Mouse (Mus musculus) olfactory bulb, adult 2 months (tissue): ENCODE measurements at regions not wholly inside any gene's neighbourhood (a gene's known extent, or its start where the extent isn't known, plus 50 kb on each side); places are given as distances from the start of the nearest gene placed in this dataset.

Experiments
- H3K27ac ChIP-seq: fragments of 200-500 bp; 2 replicates; pipeline ENCODE4 v1.5.1; 2012; ENCODE audit warnings: low read depth, low read length; ENCODE audit not compliant: insufficient read depth
- H3K4me1 ChIP-seq: fragments of 200-500 bp; 2 replicates; pipeline ENCODE4 v1.6.1; 2012; ENCODE audit warnings: low read length; ENCODE audit not compliant: control insufficient read depth, insufficient read depth
- H3K4me3 ChIP-seq: fragments of 200-500 bp; 2 replicates; pipeline ENCODE4 v1.5.1; 2012; ENCODE audit warnings: mild to moderate bottlenecking, low read depth, low read length, moderate library complexity; ENCODE audit not compliant: insufficient read depth
- CTCF ChIP-seq: fragments of 200-500 bp; IDR thresholded peaks from 2 replicates; pipeline ENCODE4 v1.5.1; 2012; ENCODE audit warnings: low read depth, mild to moderate bottlenecking, low read length, moderate library complexity; ENCODE audit not compliant: insufficient read depth
- POLR2A ChIP-seq: fragments of 200-500 bp; IDR thresholded peaks from 2 replicates; pipeline ENCODE4 v1.6.1; 2012; ENCODE audit warnings: mild to moderate bottlenecking, low read depth, low read length, moderate library complexity; ENCODE audit not compliant: insufficient read depth
- WGBS: fragments of 180-500 bp; shearing (Covaris S2); methylation state at CpG from one replicate; pipeline ENCODE4 v1.1.7; 2018; 5-methylcytosine and 5-hydroxymethylcytosine counted together

DNA sequence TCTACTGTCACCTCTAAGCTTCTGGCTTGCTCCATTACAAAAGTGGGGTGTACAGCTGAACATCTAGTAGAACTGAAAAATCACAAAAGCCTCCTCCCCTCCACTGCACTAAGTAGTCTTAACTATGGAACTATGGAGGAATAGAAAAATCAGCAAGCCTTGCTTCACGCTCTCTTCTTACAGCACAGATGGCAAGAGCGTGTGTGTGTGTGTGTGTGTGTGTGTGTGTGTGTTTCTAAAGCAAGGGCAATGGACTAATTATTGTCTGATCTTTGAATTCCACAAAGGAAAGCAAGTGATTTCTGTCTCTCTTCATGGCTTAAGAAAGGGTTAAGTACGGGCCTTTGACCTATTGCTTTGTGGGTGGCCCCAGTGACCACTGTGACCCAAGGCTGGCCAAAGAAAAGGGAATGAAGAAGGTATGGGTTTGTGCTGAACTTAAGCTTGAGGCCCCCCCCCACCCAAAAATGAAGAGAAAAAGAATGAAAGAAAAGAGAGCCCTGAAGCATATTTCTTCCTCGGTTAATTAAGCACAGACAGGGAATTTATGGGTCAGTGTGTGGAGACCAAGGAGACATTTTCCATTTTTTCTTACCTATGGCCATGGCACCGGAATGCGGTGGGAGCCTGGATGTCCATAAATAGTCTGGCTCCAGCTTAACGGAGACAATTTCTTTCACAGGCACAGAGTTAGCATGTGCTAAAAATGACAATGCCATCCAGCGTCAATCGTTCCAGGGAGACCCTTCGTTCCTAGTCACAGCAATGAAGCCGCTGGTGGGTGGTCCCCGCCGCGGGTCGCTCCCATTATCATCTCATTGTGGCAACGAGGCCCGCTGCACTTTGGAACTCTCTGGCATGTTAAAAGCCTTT, 119.8 kb downstream of the Zbtb18 start:
- Histone ChIP-seq H3K27ac (no peak overlapping the region), H3K4me3 (no peak overlapping the region), H3K4me1 (no peaks in the 10 kb centered on the region)
- 68% methylated on average over 17 of the region's 17 CpGs for WGBS
- TF ChIP-seq POLR2A = no peak
- TF ChIP-seq CTCF = no peak

DNA sequence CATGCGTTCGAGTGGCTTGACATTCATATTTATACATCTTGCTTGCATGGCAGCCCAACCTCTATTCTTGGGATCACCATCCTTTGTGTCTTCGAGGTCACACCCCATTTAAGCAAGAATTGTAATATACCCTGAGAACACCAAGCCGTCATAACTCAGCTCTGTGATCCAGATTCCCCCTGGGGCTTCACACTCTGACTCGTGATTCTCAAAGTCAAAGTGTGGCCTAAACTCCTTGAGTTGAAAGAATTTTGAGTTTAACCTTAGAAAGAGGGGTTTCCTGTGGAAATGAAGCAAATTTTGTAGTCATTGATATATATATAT, 120.4 kb downstream of the Zbtb18 start:
- no peak overlapping the region for H3K27ac ChIP-seq
- no peaks in the 10 kb centered on the region for H3K4me1 ChIP-seq
- TF ChIP-seq CTCF = no peak
- TF ChIP-seq POLR2A = no peak
- WGBS = 79% methylated on average over 5 of the region's 5 CpGs
- no peak overlapping the region for H3K4me3 ChIP-seq

DNA sequence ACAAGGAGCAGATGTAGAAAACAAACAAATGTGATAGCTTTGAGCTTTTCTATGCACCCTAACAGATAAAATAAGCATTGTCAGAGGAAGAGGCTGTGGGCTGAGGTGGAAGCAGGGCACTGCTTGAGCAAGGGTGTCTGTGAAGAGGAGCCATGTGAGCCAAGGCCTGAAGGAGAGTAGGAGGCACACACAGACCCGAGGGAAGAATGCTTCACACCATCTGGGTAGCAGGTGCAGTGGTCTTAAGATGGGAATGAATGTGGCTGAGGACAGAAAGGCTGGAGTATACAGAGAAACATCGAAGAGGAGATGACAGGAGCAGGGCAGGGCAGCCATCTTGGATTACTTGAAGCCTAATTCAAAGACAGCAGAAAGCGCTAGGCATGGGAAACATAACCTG, 123.5 kb downstream of the Zbtb18 start:
- 87% methylated on average over 3 of the region's 3 CpGs for WGBS
- Histone ChIP-seq H3K27ac (no peak overlapping the region), H3K4me3 (no peak overlapping the region), H3K4me1 (no peaks in the 10 kb centered on the region)
- TF ChIP-seq POLR2A = no peak
- no peak for TF ChIP-seq CTCF

DNA sequence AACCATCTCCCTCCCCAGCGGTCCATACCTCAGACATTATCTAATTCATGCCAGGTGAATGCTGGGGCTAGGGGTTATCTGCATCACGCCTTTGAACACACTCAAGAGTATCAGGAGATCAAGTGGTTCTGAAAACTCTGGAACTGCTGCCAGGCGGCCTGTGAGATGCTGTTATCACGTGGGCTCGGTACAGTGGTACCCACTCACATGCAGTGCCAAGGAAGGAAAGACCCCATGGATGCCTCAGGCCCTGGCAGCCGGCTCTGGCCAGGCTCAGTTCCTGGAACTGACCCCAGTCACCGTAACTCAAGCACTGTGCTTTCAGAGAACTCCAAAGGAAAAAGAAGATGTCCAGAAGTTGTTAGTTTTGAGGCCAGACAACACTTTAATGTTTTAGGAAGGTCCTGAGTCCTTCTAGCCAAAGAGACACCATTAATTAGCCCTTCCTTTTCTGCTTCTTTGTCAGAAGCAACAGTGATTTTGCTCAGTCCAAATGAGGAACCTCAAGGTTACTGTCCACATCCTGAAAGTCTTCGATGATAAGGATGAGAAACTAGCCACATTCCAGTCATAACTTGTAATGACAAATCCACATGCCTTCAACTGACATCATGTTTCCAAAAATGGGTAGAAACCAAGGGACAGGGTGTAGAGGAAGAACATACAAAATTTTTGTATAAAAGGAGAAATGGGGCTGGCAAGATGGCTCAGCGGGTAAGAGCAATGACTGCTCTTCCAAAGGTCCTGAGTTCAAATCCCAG, 126.1 kb downstream of the Zbtb18 start:
- no peak overlapping the region for H3K27ac ChIP-seq
- TF ChIP-seq POLR2A = no peak
- no peak for TF ChIP-seq CTCF
- 90% methylated on average over 9 of the region's 9 CpGs for WGBS
- no peak overlapping the region for H3K4me3 ChIP-seq
- H3K4me1 ChIP-seq = no peaks in the 10 kb centered on the region

DNA sequence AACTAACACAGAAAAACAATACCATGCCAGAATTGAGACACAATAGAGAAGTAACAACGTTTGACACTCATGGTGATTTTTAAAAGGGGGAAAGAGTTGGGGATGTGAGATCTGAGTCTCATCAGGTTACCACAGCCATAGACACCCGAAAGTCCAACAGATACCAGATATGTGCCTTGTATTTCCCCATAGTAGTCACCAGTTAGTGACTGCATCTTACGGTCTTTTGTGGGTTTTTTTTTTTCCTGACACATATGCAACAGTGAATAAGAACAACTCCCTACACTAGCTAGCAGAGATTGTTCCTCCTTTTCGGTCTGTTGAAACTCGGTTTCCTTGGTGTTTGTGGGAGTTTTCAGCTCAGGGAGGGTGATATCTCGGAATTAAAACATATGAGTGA, 127.4 kb downstream of the Zbtb18 start:
- no peak for TF ChIP-seq CTCF
- no peak for TF ChIP-seq POLR2A

DNA sequence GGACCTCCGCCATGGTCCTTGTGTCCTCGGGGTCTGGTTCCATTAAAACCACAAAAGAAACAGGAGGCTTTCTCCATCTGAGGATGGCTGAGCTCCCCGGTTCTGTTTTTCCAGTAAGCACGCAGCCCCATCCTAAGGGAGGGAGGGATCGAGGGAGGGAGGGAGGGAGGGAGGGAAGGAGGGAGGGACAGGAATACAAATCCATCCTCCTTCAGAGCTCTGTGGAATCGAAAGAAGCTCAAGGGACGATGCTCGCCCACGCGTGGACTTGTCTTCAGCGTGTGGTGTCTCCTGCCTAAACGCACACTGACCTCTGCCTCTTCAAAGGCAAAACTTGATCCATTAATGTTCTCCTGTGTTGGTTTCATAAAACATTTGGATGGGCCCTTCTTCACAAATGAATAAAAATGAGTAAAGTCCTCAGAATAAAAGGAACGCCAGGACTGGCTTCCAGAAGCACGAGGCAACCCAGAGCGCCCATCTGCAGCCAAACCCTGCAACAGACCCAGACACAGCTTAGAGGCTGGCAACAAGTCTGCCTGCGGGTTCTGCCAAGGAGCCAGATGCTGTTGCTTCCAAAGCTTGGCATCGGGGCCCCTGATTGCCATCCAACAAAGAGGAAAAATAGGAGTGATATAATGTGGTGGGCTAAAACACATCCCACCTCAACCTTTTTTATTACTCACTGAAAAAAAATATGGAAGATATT, 131.0 kb downstream of the Zbtb18 start:
- H3K4me1 ChIP-seq = no peaks in the 10 kb centered on the region
- no peak overlapping the region for H3K4me3 ChIP-seq
- WGBS = 43% methylated on average over 17 of the region's 17 CpGs
- TF ChIP-seq POLR2A (no peak), CTCF (no peak)
- no peak overlapping the region for H3K27ac ChIP-seq

More for the DNA sequence above, 127.4 kb downstream of the Zbtb18 start:
- no peak overlapping the region for H3K27ac ChIP-seq
- H3K4me1 ChIP-seq = no peaks in the 10 kb centered on the region
- H3K4me3 ChIP-seq = no peak overlapping the region
- 80% methylated on average over 6 of the region's 6 CpGs for WGBS

DNA sequence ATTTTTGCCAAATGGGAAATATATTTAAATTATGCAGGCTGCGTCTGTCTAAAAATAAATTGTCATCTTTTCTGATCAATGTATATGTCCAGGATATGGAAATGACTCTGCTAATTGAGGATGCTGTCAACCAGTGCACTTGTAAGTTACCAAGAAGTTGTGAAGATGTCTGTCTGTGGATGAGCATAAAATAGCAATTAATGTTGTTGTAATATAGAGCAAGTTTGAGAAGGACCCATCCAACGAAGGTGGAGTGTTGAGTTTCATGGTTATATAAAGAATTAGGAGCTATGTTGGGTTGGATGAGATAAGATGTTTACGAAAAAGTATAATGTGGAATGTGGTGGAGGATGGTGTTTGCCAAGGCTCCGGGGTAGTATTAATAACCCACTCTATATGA, 131.6 kb downstream of the Zbtb18 start:
- Histone ChIP-seq H3K4me1 (no peaks in the 10 kb centered on the region), H3K4me3 (no peak overlapping the region), H3K27ac (no peak overlapping the region)
- no peak for TF ChIP-seq POLR2A
- TF ChIP-seq CTCF = no peak
- 88% methylated on average over 4 of the region's 4 CpGs for WGBS

DNA sequence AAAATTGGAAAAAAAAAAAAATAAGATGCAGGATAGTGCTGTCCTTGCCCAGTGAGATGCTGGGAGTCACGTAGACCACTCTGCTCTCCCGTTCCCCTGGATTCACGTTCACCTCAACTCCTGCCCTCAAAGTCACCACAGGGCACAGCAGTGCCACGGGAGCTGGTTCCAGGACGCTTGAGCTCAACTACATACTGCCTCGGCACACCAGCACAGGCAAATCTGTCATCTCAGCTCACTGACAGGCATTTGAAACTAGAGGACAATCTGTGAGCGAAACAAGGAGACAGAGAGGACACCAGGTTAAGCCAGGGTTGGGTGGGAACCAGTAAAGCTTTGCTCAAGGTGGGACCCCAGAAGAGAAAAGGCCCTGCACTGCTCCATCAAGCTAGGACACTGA, 132.2 kb downstream of the Zbtb18 start:
- Histone ChIP-seq H3K4me3 (no peak overlapping the region), H3K27ac (no peak overlapping the region), H3K4me1 (no peaks in the 10 kb centered on the region)
- TF ChIP-seq CTCF (no peak), POLR2A (no peak)
- WGBS = 98% methylated on average over 7 of the region's 7 CpGs
